Mouse (Mus musculus) cortical plate, adult 2 months (tissue): ENCODE data around the gene Olfr374. TPM values are rescaled to one million over a fixed set of nuclear protein-coding genes. Genes with fewer than 3 reads are reported as not detected.

Experiments used
- H3K27ac ChIP-seq: fragments of 200-500 bp; 2 replicates; pipeline ENCODE4 v1.5.1; 2012; ENCODE audit warnings: low read length, control low read depth, inconsistent platforms; ENCODE audit not compliant: insufficient read depth
- H3K4me1 ChIP-seq: fragments of 200-500 bp; 2 replicates; pipeline ENCODE4 v1.6.1; 2011; ENCODE audit warnings: low read length; ENCODE audit not compliant: control insufficient read depth, insufficient read depth
- H3K4me3 ChIP-seq: fragments of 200-500 bp; 2 replicates; pipeline ENCODE4 v1.5.1; 2011; ENCODE audit warnings: mild to moderate bottlenecking, low read length, control low read depth; ENCODE audit not compliant: insufficient read depth
- CTCF ChIP-seq: fragments of 200-500 bp; IDR thresholded peaks from 2 replicates; pipeline ENCODE4 v1.5.1; 2011; ENCODE audit warnings: mild to moderate bottlenecking, control low read depth, low read length; ENCODE audit not compliant: insufficient read depth; ENCODE audit errors: extremely low read depth
- POLR2A ChIP-seq: fragments of 200-500 bp; IDR thresholded peaks from 2 replicates; pipeline ENCODE4 v1.6.1; 2011; ENCODE audit warnings: mild to moderate bottlenecking, low read length, control low read depth; ENCODE audit not compliant: insufficient read depth; ENCODE audit errors: extremely low read depth
- polyA plus RNA-seq: library from polyadenylated mRNA; depleted of rRNA; stranded (reverse); fragments of >200 nt; gene quantifications from 2 replicates; pipeline ENCODE4 v1.2.3, GENCODE M21; 2012; rRNA removed

Gene Olfr374
- polyA plus RNA-seq, 1 experiment, result 0.02 TPM

- Histone ChIP-seq H3K27ac (no peak overlapping the region), H3K4me3 (peak overlapping the region; percentile 72; the same call in 1 of the 2 replicates), H3K4me1 (peaks cover 5% of the 10 kb centered on the region)
- no peak for TF ChIP-seq POLR2A
- no peak for TF ChIP-seq CTCF
Observed at GRCm38 (mm10) chr8:72162821-72163220, 56.0 kb downstream of the Olfr374 start.

Other genes starting within 250 kb of the Olfr374 start
- 2.9 TPM in 2 replicates for gene Zfp709, start 225.0 kb upstream of the Olfr374 start, polyA plus RNA-seq
- gene Zfp882, start 198.4 kb upstream of the Olfr374 start, polyA plus RNA-seq, result 4.3 and 4.8 TPM in 2 replicates
- gene Zfp617, start 198.4 kb upstream of the Olfr374 start, polyA plus RNA-seq, result 20.0 and 20.3 TPM in 2 replicates
- 14.2 and 15.7 TPM in 2 replicates for gene Zfp961, start 156.0 kb upstream of the Olfr374 start, polyA plus RNA-seq
- 0.15 and 0.17 TPM in 2 replicates for gene Cyp4f18, start 97.4 kb upstream of the Olfr374 start, polyA plus RNA-seq
- gene Olfr372, start 65.8 kb upstream of the Olfr374 start, polyA plus RNA-seq, result not detected in 2 replicates
- not detected in 2 replicates for gene Olfr373, start 23.9 kb upstream of the Olfr374 start, polyA plus RNA-seq
- gene Tpm4, start 27.9 kb downstream of the Olfr374 start, polyA plus RNA-seq, result 35.1 and 37.0 TPM in 2 replicates
- 58.6 and 62.1 TPM in 2 replicates for gene Rab8a, start 54.2 kb downstream of the Olfr374 start, polyA plus RNA-seq
- 0.06 and 0.13 TPM in 2 replicates for gene Hsh2d, start 82.6 kb downstream of the Olfr374 start, polyA plus RNA-seq
- gene Cib3, start 105.8 kb downstream of the Olfr374 start, polyA plus RNA-seq, result not detected in 2 replicates
- gene Gm11034, start 106.6 kb downstream of the Olfr374 start, polyA plus RNA-seq, result not detected in 2 replicates
- 69.6 and 79.2 TPM in 2 replicates for gene Fam32a, start 112.7 kb downstream of the Olfr374 start, polyA plus RNA-seq
- gene Ap1m1, start 133.0 kb downstream of the Olfr374 start, polyA plus RNA-seq, result 101 and 104 TPM in 2 replicates
- gene Gm10282, start 198.2 kb downstream of the Olfr374 start, polyA plus RNA-seq, result 5.3 and 5.4 TPM in 2 replicates
- gene Klf2, start 212.0 kb downstream of the Olfr374 start, polyA plus RNA-seq, result 11.7 and 14.7 TPM in 2 replicates